Mouse (Mus musculus): ENCODE measurements around the gene Gata3. TPM values are rescaled to one million over a fixed set of nuclear protein-coding genes. Genes with fewer than 3 reads are reported as not detected.

Gene Gata3
- total and polyA plus RNA-seq, 2 experiments = 0.33 TPM; not detected in 1

DNA sequence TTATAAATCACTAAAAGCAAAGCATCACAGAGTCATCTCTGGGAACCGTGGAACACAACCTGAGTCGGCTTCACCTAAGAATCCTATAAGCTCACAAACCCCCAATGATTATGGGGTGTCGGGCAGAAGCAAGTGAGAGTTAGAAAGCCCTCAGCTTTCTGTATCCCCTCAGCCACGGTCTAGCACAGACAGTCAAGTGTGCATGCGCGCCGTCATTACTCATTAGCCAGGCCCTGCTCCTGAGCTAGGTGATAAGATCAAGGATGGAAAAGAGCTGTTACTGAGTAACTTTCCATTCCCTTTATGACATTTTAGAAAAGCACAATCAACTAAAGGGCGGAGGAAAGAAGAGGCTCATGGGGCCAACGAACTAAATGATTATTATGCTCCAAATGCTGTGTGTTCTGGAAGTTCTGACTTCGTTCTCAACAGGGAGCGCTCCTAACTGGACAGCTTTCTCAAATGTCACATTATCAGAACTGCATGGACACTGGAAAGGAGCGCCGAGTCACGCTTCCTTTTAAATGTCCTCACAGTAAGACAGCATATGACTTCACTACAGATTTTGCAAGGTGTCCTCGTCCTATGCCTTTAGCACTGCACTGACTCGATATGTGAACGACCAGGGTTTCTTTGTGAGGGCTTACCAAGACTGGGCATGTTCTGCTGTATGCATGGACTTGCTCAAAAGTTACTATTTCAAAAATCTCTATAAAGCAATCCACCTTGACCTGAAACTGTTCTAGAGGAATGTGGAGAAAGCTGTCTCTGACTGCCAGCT lies 29.0 kb upstream of the Gata3 start:
- peak overlapping the region; percentile 8; the same call in 1 of the 2 replicates for H3K9ac ChIP-seq (ENCODE audit: low read depth, low read length)
- no peak for TF ChIP-seq POLR2A (IDR thresholded peaks at IDR 0.05; ENCODE audit: extremely low read depth, insufficient read depth, low read length)
- no peak for TF ChIP-seq CTCF (IDR thresholded peaks at IDR 0.05; ENCODE audit: low read depth, low read length)
- DNase-seq (ENCODE audit: extremely low read depth, low read depth, low spot score) = peak; percentile 90
- no peaks in the 10 kb centered on the region for H3K79me2 ChIP-seq (ENCODE audit: control insufficient read depth, insufficient read depth, low read length)
- H3K27ac ChIP-seq (replicated peaks; ENCODE audit: insufficient read depth, low read depth, low read length) = peak overlapping the region; percentile 35; the same call in 1 of the 2 replicates
- peaks cover 6% of the 10 kb centered on the region; the same call in 1 of the 2 replicates for H3K36me3 ChIP-seq (ENCODE audit: control insufficient read depth, insufficient read depth, low read length)
- 29% methylated on average over 17 of the region's 17 CpGs for WGBS
- H3K4me3 ChIP-seq (ENCODE audit: insufficient read depth, low read depth, low read length) = peak overlapping the region; percentile 24; the same call in 1 of the 2 replicates
- no peaks in the 10 kb centered on the region for H3K27me3 ChIP-seq (ENCODE audit: control insufficient read depth, insufficient read depth, low read length)
- peaks cover 6% of the 10 kb centered on the region for H3K4me1 ChIP-seq (ENCODE audit: control insufficient read depth, insufficient read depth, low read length)

DNA sequence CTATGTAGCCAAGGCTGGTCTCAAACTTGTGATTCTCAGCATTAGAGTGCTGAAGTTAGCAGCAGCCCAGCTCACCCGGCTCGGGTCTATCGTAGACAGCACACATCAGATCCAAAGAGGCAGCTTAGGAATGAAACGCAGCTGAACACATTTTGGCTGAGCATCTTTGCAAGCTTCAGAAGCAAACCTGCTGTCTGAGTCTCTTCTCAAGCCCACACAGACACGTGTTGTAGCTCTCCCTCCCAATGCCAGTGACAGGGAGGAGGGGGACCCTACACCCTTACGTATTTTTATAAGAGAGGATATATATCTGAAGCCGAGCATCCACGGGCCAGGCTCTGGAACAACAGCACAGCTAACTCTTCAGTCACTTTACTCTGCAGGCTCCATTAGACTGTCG lies 27.8 kb upstream of the Gata3 start:
- Histone ChIP-seq H3K79me2 (ENCODE audit: control insufficient read depth, insufficient read depth, low read length) (no peaks in the 10 kb centered on the region), H3K4me3 (ENCODE audit: insufficient read depth, low read depth, low read length) (no peak overlapping the region), H3K27ac (replicated peaks; ENCODE audit: insufficient read depth, low read depth, low read length) (no peak overlapping the region), H3K36me3 (ENCODE audit: control insufficient read depth, insufficient read depth, low read length) (peaks cover 6% of the 10 kb centered on the region; the same call in 1 of the 2 replicates), H3K4me1 (ENCODE audit: control insufficient read depth, insufficient read depth, low read length) (peaks cover 6% of the 10 kb centered on the region), H3K9ac (ENCODE audit: low read depth, low read length) (no peak overlapping the region), H3K27me3 (ENCODE audit: control insufficient read depth, insufficient read depth, low read length) (no peaks in the 10 kb centered on the region)
- TF ChIP-seq POLR2A (IDR thresholded peaks at IDR 0.05; ENCODE audit: extremely low read depth, insufficient read depth, low read length) = no peak
- TF ChIP-seq CTCF (IDR thresholded peaks at IDR 0.05; ENCODE audit: low read depth, low read length) = no peak
- WGBS = 94% methylated on average over 9 of the region's 9 CpGs
- DNase-seq (ENCODE audit: extremely low read depth, low read depth, low spot score) = no peak

DNA sequence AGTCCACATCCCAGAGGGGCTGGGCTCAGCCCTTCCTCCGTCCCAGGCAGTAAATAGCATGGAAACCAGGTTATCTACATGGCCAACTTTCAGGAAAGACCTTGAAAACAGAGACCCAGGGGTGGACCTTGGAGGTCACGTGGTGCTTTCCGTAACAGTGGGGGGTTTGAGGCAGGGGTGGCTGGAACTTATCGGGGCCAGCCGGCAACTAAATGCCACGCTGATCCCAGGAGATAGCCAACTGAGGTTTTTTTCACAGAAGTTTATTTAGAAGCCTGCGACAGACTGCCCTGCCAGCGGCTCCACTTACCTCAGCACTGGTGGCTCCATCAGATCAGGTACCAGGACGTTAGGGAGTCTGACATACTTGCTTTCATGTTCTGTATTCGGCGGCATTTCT lies 16.2 kb upstream of the Gata3 start:
- DNase-seq (ENCODE audit: extremely low read depth, low read depth, low spot score) = no peak
- Histone ChIP-seq H3K27ac (replicated peaks; ENCODE audit: insufficient read depth, low read depth, low read length) (no peak overlapping the region), H3K36me3 (ENCODE audit: control insufficient read depth, insufficient read depth, low read length) (no peaks in the 10 kb centered on the region), H3K4me3 (ENCODE audit: insufficient read depth, low read depth, low read length) (no peak overlapping the region), H3K27me3 (ENCODE audit: control insufficient read depth, insufficient read depth, low read length) (no peaks in the 10 kb centered on the region), H3K4me1 (ENCODE audit: control insufficient read depth, insufficient read depth, low read length) (no peaks in the 10 kb centered on the region), H3K79me2 (ENCODE audit: control insufficient read depth, insufficient read depth, low read length) (no peaks in the 10 kb centered on the region), H3K9ac (ENCODE audit: low read depth, low read length) (no peak overlapping the region)
- TF ChIP-seq POLR2A (IDR thresholded peaks at IDR 0.05; ENCODE audit: extremely low read depth, insufficient read depth, low read length) = no peak
- TF ChIP-seq CTCF (IDR thresholded peaks at IDR 0.05; ENCODE audit: low read depth, low read length) = no peak
- WGBS = 7% methylated on average over 11 of the region's 11 CpGs

DNA sequence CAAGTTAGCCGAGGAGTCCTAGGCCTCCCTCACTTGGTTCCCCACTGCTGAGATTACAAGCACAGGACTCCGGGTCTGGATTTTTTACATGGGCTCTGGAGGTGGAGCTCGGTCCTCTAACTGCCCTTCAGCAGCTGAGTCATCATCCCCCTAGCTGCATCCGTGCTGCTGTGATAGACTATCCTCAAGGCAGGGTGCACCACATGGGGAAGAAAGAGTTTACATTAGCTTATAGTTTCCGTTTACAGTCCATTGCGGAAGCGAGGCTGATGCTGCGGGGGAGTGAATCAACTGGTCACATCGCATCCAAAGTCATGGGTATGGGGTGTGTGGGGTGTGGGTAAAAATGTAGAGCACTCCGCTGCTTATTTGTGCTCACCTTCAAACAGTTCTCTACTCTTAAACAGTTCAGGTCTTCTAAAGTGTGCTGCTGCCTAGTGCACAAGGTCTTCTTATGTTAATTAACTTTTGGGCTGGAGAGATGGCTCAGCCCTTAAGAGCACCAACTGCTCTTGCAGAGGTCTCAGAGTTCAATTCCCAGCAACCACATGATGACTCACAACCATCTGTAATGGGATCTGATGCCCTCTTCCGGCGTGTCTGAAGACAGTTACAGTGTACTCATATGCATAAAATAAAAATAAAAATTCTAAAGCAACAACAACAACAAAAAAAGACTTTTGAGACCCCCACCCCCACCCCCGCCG lies 14.2 kb upstream of the Gata3 start:
- no peaks in the 10 kb centered on the region for H3K79me2 ChIP-seq (ENCODE audit: control insufficient read depth, insufficient read depth, low read length)
- H3K4me3 ChIP-seq (ENCODE audit: insufficient read depth, low read depth, low read length) = no peak overlapping the region
- 71% methylated on average over 14 of the region's 14 CpGs for WGBS
- H3K4me1 ChIP-seq (ENCODE audit: control insufficient read depth, insufficient read depth, low read length) = no peaks in the 10 kb centered on the region
- H3K9ac ChIP-seq (ENCODE audit: low read depth, low read length) = no peak overlapping the region
- H3K27me3 ChIP-seq (ENCODE audit: control insufficient read depth, insufficient read depth, low read length) = no peaks in the 10 kb centered on the region
- H3K27ac ChIP-seq (replicated peaks; ENCODE audit: insufficient read depth, low read depth, low read length) = no peak overlapping the region
- no peak for DNase-seq (ENCODE audit: extremely low read depth, low read depth, low spot score)
- TF ChIP-seq POLR2A (IDR thresholded peaks at IDR 0.05; ENCODE audit: extremely low read depth, insufficient read depth, low read length) (no peak), CTCF (IDR thresholded peaks at IDR 0.05; ENCODE audit: low read depth, low read length) (no peak)
- no peaks in the 10 kb centered on the region for H3K36me3 ChIP-seq (ENCODE audit: control insufficient read depth, insufficient read depth, low read length)

DNA sequence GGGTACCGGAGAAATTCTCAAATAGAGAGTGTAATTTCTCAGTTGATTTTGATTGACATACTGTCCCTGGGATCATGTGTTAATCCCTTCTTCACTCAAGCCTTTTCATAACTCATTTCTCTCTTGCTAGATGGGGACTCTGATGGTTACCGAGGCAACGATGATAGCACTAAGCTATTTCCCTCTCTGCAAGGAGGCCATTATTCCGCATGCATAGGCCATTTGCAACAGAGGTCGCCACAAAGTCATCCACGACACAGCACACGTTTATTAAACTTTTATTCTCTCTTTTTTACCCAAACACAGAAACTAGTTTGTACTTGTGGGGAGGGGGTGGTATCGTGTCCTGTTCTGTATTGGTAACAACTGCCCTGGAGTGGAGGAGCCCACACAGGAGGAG lies 8.0 kb upstream of the Gata3 start:
- peaks cover 14% of the 10 kb centered on the region; the same call in 1 of the 2 replicates for H3K27me3 ChIP-seq (ENCODE audit: control insufficient read depth, insufficient read depth, low read length)
- no peaks in the 10 kb centered on the region for H3K79me2 ChIP-seq (ENCODE audit: control insufficient read depth, insufficient read depth, low read length)
- no peaks in the 10 kb centered on the region for H3K4me1 ChIP-seq (ENCODE audit: control insufficient read depth, insufficient read depth, low read length)
- no peak overlapping the region for H3K9ac ChIP-seq (ENCODE audit: low read depth, low read length)
- H3K27ac ChIP-seq (replicated peaks; ENCODE audit: insufficient read depth, low read depth, low read length) = no peak overlapping the region
- TF ChIP-seq CTCF (IDR thresholded peaks at IDR 0.05; ENCODE audit: low read depth, low read length) = no peak
- TF ChIP-seq POLR2A (IDR thresholded peaks at IDR 0.05; ENCODE audit: extremely low read depth, insufficient read depth, low read length) = no peak
- no peak overlapping the region for H3K4me3 ChIP-seq (ENCODE audit: insufficient read depth, low read depth, low read length)
- no peaks in the 10 kb centered on the region for H3K36me3 ChIP-seq (ENCODE audit: control insufficient read depth, insufficient read depth, low read length)
- 50% methylated on average over 8 of the region's 8 CpGs for WGBS
- no peak for DNase-seq (ENCODE audit: extremely low read depth, low read depth, low spot score)
